Mouse (Mus musculus) layer of hippocampus, adult 2 months (tissue): ENCODE data around the gene Fadd. TPM values are rescaled to one million over a fixed set of nuclear protein-coding genes. Genes with fewer than 3 reads are reported as not detected.

Experiments used
- DNase-seq, 2 experiments: peaks; one replicate each; pipeline ENCODE4 v3.0.0; 2022; ENCODE audit warnings: low spot score in 2 of 2
- H3K27ac ChIP-seq: fragments of 200-600 bp; 2 replicates; pipeline ENCODE4 v1.8.1; 2022
- H3K4me3 ChIP-seq: fragments of 200-600 bp; 2 replicates; pipeline ENCODE4 v1.8.1; 2022; ENCODE audit warnings: mild to moderate bottlenecking
- CTCF ChIP-seq: fragments of 200-600 bp; conservative IDR thresholded peaks from 2 replicates; pipeline ENCODE4 v1.8.1; 2022; ENCODE audit warnings: antibody characterized with exemption, mild to moderate bottlenecking, moderate library complexity
- total RNA-seq, 2 experiments: library from RNA; stranded (reverse); gene quantifications; 2 replicates each; pipeline ENCODE4 v1.2.3; 2021

The Fadd gene
- total RNA-seq, 2 experiments from 2014 or later: 1.9 to 2.3 TPM

DNA sequence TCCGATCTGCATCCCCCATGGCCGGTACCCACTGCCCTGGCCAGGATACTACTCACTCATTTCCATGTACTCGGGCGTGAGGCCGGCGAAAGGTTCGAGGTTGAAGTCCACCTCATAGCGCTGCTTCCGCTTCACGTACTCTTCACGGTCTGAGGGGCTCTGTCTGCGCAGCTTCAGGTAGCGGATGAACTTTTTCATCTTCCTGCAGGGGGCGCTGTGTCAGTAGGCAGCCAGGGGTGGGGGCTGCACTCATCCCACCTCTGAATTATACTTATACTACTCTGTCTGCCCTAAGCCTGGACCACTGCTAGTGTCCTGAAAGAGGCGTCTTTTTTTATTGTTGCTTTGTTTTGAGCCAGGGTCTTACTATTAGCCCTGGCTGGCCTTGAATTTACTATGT lies 25.6 kb upstream of the Fadd start:
- TF ChIP-seq CTCF: peak; percentile 52
- H3K27ac ChIP-seq: no peak overlapping the region
- H3K4me3 ChIP-seq: no peak overlapping the region
- no peak for DNase-seq

DNA sequence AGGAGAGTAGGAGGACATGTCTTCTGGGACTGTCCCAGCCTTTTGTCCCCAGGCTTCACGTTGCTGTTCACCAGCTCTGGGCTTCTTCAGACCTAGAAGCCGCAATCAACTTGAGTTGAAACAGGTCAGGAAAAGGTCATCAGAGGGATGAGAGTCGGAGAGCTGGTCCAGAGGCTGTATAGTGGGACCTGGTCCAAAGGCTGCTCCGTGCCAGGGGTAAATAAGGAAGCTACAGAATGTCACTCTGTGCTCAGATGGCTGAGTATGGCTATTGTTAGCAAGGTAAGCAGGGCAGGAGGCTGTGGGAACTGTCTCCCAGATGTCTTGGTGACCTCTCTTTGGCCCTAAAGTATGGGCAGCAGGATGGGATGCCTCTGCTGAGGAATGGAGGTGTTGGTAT lies 22.5 kb upstream of the Fadd start:
- no peak overlapping the region for H3K4me3 ChIP-seq
- H3K27ac ChIP-seq: no peak overlapping the region
- DNase-seq: no peak
- no peak for TF ChIP-seq CTCF

DNA sequence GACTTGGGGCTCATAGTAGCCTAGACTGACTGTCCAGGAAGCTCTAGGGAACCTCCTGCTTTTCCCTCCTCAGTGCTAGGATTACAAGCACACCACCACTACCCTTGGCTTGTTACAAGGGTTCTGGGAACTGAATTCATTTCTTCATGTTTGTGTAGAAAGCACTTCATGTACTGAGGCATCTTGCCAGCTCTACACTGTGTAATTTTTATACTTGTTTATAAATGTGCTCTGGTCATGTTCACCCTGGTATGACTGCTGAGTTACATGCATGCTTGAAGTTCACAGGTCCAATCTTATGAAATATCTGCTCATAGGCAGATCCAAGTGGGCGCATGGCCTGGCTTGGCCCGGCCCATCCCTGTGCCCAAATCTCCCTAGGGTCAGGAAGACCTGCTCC lies 22.0 kb upstream of the Fadd start:
- Histone ChIP-seq H3K4me3 (no peak overlapping the region), H3K27ac (no peak overlapping the region)
- TF ChIP-seq CTCF: no peak
- no peak for DNase-seq

DNA sequence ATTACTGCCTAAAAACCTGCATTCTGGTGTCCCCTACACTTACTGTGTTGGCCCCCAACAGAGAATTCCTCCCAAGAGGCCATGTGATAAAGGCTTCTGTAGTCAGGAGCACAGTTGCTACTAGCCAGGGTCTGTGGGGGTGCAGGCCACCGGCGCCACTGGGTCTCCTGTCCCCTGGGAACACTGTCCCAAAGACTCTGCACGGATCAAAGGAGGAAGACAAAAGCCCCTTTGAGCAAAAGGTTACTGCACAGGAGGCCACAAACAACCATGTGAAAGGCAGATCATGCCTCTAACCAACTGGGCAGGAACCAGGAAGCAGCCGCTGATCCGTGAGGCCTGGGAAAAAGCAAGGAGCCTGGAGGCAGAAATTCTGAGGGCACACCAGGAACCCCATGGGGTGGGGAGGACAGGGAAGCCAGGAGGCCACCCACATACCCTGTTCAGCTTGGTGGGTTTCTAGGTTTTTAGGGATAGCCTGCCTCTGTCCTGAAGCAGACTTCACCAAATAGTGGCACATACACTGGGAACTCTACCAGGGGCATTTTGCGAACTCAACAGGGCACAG lies 18.2 kb upstream of the Fadd start:
- Histone ChIP-seq H3K4me3 (no peak overlapping the region), H3K27ac (no peak overlapping the region)
- no peak for TF ChIP-seq CTCF
- no peak for DNase-seq

DNA sequence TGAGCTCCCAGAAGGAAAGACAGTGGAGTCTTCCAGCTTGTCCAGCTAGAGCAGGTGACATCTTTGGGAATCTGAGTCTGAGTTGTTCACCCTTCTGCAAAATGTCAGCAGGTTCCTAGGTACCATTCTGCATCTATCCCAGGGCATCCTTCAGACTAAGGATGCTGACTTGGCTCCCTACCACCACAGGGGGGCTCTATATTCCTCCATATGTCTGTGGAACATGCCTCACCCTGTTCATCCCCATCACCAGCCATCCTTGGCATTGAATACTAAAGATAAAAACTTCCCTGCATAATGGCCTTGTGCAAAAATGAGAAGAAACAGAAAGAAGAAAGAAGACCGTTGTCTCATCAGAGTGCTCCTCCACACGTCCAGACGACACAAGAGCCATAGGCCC lies 7.2 kb upstream of the Fadd start:
- DNase-seq: no peak
- Histone ChIP-seq H3K4me3 (no peak overlapping the region), H3K27ac (no peak overlapping the region)
- peak; percentile 66 for TF ChIP-seq CTCF

DNA sequence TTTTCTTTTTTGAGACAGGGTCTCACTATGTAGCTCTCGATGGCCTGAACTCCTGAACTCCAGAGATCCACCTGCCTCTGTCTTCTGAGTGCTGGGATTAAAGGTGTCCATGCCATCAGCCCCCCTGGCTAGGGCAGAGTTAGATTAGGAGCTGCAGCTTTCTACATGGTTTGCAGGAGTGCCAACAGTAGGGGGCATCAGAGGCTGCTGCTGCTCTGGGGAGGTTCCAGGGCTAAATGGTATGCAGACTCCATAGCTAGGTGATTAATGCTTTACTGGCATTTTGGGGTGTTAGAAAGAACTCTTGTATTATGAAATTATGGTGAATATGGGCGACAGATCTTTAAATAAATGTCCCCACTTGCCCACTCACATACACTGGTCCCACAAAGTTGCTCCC lies 5.0 kb upstream of the Fadd start:
- Histone ChIP-seq H3K27ac (no peak overlapping the region), H3K4me3 (no peak overlapping the region)
- peak; percentile 37 to 75 for DNase-seq
- TF ChIP-seq CTCF: peak; percentile 91

DNA sequence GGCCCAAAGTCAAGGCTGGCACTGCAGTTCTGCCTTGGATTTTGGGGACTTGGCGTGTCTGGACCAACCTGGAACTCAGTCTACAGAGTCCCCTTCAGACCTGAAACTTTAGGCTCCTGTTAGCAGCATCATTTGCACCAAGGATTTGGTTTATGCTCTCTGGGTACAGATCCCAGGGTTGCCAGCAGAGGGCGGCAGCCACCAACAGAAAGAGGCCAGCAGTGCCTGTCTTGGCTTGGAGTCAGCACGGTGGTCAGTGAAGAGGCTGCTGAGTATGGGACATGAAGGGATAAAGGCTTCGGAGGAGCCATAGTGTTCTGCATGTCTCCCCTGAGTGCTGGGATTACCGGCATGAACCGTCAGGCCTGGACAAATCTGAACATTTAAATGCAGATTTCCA lies 3.4 kb upstream of the Fadd start:
- peak; percentile 96 for TF ChIP-seq CTCF
- DNase-seq: peak; percentile 45 to 78
- Histone ChIP-seq H3K4me3 (no peak overlapping the region), H3K27ac (no peak overlapping the region)

DNA sequence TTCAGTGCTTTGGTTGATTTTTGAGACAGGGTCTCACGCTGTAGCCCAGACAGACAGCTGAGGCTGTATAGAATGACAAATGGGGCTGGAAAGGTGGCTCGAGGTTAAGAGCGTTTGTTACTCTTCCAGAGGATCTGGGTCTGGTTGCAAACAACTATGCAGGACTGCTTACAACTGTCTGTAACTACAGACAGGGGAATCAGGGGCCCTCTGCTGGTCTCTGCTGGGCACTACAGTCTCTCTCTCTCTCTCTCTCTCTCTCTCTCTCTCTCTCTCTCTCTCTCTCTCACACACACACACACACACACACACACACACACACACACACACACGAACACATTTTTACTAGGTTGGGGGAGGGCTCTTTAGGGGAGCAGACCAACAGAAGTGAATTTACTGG lies 1.4 kb upstream of the Fadd start:
- TF ChIP-seq CTCF: peak; percentile 70
- Histone ChIP-seq H3K4me3 (no peak overlapping the region), H3K27ac (no peak overlapping the region)
- DNase-seq: peak in 1 of 2 experiments; percentile 54

DNA sequence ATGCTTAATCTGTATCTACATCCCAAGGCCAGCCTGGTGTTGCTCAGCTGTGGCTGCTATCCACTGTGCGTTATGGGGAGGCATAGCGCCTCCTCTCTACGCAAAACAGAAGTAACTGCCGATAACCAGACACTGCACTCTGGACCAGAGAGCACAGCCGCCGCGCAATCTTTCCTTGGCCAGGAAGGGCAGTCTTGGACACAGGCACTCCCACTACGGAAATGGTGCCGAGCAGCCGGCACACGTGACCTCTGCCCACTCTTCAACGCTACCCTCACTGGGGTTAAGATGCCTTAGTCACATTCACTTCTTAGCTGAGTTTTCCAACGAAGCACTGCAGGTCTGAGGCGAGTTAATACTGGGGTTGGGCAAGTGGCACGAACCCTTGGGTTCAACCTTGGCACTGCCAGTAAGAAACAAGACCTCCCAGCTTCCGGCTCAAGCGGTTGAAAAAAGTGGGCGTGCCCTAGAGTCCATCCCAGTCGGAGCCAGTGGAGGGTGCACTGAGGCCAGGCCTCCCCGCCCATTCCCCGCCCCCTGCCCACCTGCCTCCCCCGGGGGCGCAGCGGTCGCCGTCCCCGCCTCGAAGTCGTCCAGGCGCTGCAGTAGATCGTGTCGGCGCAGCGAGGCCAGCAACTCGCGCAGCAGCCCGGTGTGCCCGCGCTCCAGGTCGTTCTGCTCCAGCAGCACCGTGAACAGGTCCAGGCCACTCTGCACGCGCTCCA lies 542 bp downstream of the Fadd start:
- peak; percentile 76 for TF ChIP-seq CTCF

DNA sequence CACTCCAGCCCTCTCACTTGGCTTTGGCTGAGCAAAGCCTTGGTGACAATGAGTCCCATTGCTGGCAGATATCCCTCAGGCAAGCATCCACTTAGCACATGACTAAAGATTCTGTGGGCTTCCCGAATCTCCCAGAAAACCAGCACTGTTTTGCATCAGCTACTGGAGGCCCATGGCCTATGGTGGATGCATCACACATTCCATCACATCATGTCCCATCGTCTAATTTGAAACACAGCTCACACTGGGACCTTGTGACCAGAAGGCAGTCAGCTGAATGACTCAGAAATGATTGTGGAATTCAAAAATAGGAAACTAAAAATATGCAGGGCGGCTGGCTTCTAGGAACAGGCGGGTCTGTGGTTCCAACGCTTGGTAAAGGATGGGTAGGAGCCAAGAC lies 4.4 kb downstream of the Fadd start:
- peak; percentile 46 to 49 for DNase-seq
- TF ChIP-seq CTCF: no peak
- Histone ChIP-seq H3K27ac (peak overlapping the region; percentile 69), H3K4me3 (no peak overlapping the region)

More for the DNA sequence above, 542 bp downstream of the Fadd start:
- H3K4me3 ChIP-seq: peak overlapping the region; percentile 88
- peak overlapping the region; percentile 90 for H3K27ac ChIP-seq
- peak; percentile 35 to 40 for DNase-seq

DNA sequence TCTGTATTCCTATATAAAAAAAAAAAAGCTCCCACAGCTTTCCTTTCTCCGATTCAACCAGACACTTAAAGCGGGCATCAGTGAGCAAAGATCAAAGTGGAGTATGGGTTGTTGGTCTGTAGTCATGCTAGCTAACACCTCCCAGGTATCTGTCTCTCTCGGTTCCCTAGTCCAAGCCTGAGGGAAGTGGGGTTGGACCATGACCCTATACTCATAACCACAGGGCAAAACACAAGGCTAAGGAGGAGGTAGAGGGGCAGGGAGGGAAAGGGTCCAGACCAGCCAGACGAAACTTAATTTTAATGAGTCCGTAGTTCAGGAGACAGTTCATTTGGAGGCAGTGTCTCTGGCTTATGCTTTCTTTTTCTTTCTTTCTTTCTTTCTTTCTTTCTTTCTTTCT lies 10.0 kb downstream of the Fadd start:
- H3K4me3 ChIP-seq: no peak overlapping the region
- H3K27ac ChIP-seq: no peak overlapping the region
- no peak for TF ChIP-seq CTCF
- DNase-seq: no peak

DNA sequence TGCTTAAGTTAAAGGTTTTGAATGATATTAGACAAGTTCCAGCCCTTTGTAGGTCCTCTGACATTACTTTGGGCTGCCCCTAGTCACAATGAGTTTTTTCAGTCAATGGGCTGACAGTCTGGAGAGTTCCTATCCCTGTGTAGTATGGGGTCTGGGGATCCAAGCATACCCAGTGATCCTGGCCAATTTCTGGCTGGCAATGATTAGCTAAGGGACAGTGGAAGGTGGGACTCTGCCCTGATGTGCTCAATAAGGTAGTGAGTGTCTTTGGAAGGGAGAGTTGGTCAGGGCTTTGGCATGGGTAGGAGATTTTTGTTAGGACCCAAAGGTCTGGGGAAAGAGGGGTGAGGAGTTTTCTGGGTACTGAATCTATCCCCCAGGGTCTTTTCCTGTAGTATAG lies 10.7 kb downstream of the Fadd start:
- no peak overlapping the region for H3K4me3 ChIP-seq
- DNase-seq: no peak
- TF ChIP-seq CTCF: no peak
- no peak overlapping the region for H3K27ac ChIP-seq

DNA sequence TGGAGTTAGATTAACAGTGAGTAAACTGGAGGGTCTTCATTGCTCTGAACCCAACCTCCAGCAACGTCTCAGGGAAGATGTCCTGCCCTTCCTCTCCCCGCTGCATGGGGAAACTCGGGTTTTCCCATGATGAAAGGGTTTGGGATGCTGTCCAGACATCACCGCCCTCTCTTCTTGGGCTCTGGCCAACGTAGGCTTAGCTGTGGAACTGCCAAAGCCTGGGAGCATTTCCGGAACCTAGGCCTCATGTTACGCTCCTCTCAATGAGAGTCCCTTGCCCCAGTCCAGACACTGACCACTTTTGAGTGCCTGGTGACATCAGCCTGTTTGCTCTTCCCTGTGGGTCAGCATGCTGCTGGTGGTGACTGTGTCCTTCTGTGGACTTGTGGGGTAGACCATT lies 12.8 kb downstream of the Fadd start:
- peak in 1 of 2 experiments; percentile 34 for DNase-seq
- no peak overlapping the region for H3K27ac ChIP-seq
- no peak overlapping the region for H3K4me3 ChIP-seq
- TF ChIP-seq CTCF: no peak

DNA sequence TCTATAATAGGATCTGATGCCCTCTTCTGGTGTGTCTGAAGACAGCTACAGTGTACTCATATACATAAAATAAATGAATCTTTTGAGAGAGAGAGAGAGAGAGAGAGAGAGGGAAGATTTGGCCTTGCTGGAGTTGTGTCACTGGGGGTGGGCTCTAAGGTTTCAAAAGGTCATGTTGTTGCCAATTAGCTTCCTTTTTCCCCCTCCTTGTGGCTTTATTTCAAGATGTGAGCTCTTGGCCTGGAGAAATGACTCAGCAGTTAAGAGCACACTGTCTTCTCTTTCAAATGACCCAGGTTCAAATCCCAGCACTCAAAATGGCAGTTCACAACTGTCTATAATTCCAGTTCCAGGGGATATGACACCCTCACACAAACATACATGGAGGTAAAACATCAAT lies 14.2 kb downstream of the Fadd start:
- TF ChIP-seq CTCF: no peak
- H3K27ac ChIP-seq: no peak overlapping the region
- no peak overlapping the region for H3K4me3 ChIP-seq
- DNase-seq: no peak
